Mouse (Mus musculus) ES-E14 (cell line): Measurements from ENCODE around the gene Slc2a3.

Experiments used
- CHD2 ChIP-seq: IDR thresholded peaks from 2 replicates; pipeline ENCODE4 v1.6.1; 2014; ENCODE audit warnings: mild to moderate bottlenecking, low read depth, low read length, inconsistent platforms
- HCFC1 ChIP-seq: IDR thresholded peaks from 2 replicates; pipeline ENCODE4 v1.6.1; 2012; ENCODE audit warnings: low read length, inconsistent platforms, borderline replicate concordance; ENCODE audit not compliant: insufficient read depth

GRCm38 (mm10) chr6:122834365-122834764 lies 32.9 kb upstream of the Slc2a3 start:
- TF ChIP-seq CHD2 (no peak), HCFC1 (no peak)
